Mouse (Mus musculus) adrenal gland (tissue): ENCODE results near the gene Btbd3.

Experiments used
- intact Hi-C: fragments of 180-260 bp; cut with DNase I; formaldehyde crosslinking; loops from one replicate; pipeline ENCODE4 v1.15.1; 2025

The Btbd3 gene

DNA sequence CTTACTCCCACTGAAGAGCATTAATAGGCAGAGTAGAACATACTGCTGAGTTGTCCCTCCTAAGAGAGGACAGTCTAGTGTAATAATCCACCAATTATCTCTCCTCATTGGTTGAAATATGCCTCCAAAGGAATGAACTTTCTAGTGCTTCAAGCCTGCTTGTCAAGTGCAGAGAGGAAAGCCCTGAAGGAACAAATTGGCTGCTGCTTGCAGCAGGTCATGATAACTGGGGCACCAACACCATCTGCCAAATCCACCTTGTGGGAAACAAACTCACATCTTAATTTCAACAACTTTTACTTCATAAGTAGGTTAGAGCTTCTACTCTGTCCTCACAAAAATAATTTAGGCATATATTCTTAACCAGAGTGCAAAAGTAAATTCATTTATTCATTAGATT is 122.5 kb downstream of the Btbd3 start:
- intact Hi-C loops, result no loop called here

GRCm38 (mm10) chr2:138384762-138385161 is 128.4 kb downstream of the Btbd3 start:
- intact Hi-C loops, result no loop called here

DNA sequence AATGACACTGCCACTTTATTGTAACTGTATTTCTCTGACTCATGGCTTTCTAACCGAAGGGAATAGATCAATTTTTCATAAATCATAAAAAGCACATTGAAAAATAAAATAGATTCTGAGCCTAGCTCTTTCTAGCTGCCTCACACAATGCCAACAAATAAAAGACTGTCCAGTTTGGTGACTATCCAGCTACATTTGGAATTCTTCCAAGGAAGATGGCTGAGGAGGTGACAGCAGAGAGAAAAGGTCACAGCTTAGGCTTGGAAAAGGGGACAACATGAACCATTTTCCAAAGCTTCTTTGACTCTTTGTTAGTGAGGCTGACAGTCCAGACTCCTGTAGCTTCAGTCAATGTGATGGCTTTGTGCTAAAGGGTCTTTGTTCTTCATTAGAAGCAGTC is 132.2 kb downstream of the Btbd3 start:
- intact Hi-C loops, result no loop called here

GRCm38 (mm10) chr2:138403046-138403445 is 146.7 kb downstream of the Btbd3 start:
- intact Hi-C loops, result no loop called here

DNA sequence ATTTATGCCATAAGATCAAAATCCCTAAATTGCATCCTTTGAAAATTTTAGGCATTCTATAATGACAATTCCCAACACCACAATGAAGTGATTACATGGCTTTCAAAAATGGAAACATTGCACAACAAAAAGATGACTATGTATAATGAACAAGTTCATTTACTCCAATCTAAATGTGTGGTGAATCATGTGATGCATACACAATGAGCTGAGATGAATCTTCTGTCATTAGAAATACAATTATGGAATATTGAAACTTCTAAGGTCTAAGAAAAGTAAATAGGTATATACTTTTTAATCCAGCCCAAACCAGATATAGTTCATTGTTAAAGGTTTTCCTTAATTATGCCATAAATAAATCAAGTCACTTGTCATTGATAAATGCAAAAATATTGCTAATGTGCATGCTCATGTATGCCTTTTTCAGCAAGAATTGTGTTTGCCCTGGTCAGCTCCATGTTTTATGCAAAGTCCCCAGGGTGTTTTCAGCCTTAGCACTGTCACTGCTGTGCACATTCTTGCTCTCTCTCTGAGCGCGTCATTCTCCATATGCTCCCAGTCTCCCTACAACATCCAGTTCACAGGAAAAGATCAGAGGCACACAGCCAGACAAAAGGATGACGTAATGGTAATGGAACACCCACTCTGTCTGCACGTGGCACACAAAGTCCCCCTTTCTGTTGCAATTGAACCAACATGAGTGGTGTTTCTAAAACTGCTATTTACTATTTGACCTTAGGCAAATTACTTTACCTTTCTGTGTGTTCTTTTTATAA is 149.6 kb downstream of the Btbd3 start:
- intact Hi-C loops, result no loop called here

DNA sequence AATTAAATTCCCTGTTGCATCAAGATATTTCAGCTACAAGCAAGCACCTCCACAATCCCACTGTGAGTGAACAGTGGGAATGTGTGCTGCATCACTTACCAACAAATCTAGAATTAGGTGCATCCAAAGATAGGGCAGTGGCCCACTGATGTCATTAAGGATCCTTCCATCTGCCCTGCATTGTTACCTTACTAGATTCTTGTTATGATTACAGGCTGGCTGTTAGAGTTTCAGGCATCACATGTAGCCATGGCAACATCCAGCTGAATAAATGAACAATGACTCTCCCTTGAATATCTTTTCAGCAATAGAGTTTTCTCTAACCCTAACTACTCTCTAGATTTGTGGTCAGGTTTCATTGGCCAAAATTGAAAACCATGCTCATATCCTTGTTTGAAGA is 150.3 kb downstream of the Btbd3 start:
- intact Hi-C loops, result no loop called here

- intact Hi-C loops, result no loop called here
Observed at GRCm38 (mm10) chr2:138412537-138412936, 156.2 kb downstream of the Btbd3 start.

DNA sequence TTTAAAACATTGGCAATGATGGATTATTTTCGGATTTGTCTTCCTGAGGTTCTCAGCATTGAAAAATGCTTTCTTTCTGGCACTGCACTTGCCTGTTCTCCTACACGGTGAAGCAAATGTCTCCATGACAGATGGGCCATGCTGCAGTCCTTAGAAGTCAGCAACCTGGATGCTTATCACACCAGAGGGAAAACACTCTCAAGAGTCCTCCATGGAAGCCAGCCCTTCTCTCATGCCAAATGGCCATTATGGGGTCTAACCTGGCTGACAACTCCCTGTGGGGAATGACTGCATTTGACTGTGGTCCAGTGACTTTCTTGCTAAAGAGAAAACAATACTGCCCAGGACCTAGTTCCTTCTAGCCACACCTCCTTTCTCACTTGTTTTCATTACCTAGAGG is 166.0 kb downstream of the Btbd3 start:
- intact Hi-C loops, result no loop called here

DNA sequence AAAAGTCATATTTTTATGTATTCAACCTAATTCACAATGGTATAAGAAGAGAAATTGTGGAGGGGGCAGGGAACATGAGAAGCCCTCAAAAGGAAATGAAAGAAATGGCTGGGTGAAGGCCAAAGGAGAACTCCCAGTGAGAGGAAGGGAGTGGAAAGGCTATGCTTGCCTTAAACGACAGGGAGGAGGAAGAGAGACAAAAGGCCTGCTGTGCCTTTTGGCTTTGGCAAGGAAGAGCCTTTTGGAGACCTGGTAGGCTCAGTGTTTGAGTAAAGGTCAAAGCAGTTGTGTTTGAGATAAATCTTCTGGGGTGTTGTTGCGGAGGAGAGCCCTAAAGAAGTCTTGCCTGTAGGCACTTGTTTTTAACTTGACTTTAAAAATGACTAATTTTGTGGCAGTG is 175.6 kb downstream of the Btbd3 start:
- intact Hi-C loops, result no loop called here

DNA sequence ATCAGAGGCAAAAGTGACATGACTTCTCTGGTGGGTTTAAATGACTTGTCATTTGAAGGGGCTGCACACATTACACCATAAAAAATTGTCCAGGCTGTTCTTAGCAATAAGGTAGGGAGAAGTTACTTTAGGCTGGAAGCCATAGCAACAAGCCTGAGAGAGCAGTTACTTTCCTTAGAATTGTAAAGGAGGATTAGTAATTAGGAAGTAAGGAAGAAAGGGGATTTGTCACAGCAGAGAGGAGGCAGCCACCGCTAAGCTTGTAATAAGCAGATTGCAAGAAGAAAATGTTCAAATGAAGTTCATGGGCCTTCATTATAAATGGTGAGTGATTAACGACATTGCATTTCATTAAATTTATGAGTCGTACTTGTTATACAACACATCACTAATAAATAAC is 190.1 kb downstream of the Btbd3 start:
- intact Hi-C loops, result no loop called here

- intact Hi-C loops, result no loop called here
Observed at GRCm38 (mm10) chr2:138446943-138447342, 190.6 kb downstream of the Btbd3 start.

GRCm38 (mm10) chr2:138447681-138448080 is 191.3 kb downstream of the Btbd3 start:
- intact Hi-C loops, result no loop called here

DNA sequence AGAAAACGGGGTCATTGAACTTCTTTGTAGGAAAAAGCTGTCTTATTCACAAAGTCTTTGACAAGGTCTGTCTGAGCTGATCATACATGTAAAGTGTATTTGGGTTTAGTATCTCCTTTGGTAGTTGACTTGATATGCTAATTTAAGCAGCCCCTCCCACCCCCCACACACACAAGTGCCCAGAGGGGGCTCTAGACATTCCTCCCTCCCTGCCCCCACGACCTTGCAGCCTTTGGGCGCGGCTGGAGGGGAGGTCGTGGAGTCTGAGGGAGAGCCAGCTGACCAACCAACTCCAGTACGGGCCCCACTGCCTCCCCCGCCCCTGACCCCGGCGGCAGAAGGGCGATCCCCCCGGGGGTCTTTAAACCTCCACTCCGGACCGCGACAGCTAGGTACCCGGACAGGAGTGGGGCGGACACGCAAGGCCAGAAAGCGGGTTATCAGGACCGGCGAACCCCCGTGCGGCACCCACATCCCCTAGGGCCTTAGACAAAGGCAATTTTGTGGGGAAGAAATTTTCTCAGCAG is 211.7 kb downstream of the Btbd3 start:
- intact Hi-C loops, result no loop called here

GRCm38 (mm10) chr2:138473407-138473806 is 217.0 kb downstream of the Btbd3 start:
- intact Hi-C loops, result no loop called here

GRCm38 (mm10) chr2:138476486-138476885 is 220.1 kb downstream of the Btbd3 start:
- intact Hi-C loops, result no loop called here

DNA sequence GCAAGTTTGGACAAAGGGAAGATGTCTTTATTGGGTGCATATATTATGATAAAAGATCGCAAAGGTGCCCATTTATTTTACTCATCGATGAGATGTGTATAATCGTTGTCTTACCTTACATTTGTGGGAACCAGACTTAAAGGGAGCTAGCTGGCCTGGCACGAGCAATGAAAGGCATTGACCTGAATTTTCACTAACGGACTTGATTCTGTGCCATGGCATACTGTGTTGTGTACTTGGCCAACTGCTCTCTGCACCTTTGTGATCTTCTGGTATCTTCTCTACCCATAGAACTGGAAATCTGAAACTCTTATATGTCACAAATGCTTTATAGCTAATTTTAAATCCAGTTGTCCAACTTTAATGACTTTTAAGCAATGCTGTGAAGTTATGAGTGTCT is 220.9 kb downstream of the Btbd3 start:
- intact Hi-C loops, result no loop called here

DNA sequence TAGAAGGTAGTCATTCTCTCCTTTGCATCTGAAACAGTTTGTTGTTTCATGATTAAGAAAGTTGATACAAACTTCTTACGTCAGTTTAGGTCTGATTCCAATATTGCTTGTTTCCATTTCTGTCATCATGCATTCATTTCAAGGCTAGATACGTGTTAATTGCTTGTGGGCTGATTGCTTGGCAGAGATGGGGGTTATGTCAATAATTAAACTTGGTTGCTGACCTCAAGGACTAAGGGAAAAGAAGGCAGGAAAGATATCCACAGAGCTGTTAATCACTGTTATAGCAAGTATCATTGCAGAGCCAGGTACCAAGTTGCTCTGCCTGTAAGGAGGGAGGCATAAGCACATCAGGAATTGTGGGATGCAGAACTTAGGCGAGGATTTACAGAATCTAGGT is 226.2 kb downstream of the Btbd3 start:
- intact Hi-C loops, result no loop called here

DNA sequence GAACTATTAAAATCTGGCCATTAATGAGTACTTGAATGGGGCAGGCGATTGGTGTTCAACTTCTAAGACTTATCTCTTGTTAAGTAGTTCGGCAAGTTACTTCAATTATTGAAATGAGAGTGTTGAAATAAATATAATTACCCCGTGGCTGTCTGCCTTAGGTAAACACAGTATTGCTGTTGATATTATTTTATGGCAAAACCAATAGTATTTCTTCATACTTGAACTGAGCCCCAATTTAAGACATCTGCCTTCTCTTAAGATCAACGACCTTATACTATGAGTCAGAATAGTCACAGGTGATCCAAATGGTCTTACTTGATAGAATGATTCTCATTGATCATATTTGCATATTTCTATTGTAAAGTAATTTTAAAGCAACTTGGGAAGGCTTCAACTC is 228.5 kb downstream of the Btbd3 start:
- intact Hi-C loops, result no loop called here

GRCm38 (mm10) chr2:138490688-138491405 is 234.5 kb downstream of the Btbd3 start:
- intact Hi-C loops, result no loop called here

- intact Hi-C loops, result no loop called here
Observed at GRCm38 (mm10) chr2:138492176-138492575, 235.8 kb downstream of the Btbd3 start.

GRCm38 (mm10) chr2:138503866-138504380 is 247.6 kb downstream of the Btbd3 start:
- intact Hi-C loops, result no loop called here

- intact Hi-C loops, result no loop called here
Observed at GRCm38 (mm10) chr2:138515531-138515930, 259.2 kb downstream of the Btbd3 start.
